Mouse (Mus musculus) CH12.LX (cell line): Measurements from ENCODE around the gene Gm48551. TPM values are rescaled to one million over a fixed set of nuclear protein-coding genes. Genes with fewer than 3 reads are reported as not detected.

Experiments
- DNase-seq: peaks from one replicate; pipeline ENCODE4 v3.0.0-alpha.2; 2013; ENCODE audit errors: extremely low read depth
- H3K27ac ChIP-seq: 2 replicates; pipeline ENCODE4 v1.5.1; 2012; ENCODE audit warnings: low read depth, mild to moderate bottlenecking, control low read depth, moderate library complexity; ENCODE audit not compliant: insufficient read depth
- H3K27me3 ChIP-seq: replicated peaks from 2 replicates; pipeline ENCODE3; 2012; ENCODE audit warnings: inconsistent platforms
- H3K36me3 ChIP-seq, 2 experiments: replicated peaks in 1 of 2; 2 replicates each; pipeline versions ENCODE3 to v1.6.1; 2012; ENCODE audit warnings: inconsistent platforms in 1 of 2, low read length in 1 of 2, mild to moderate bottlenecking in 1 of 2, mixed read lengths in 1 of 2, moderate library complexity in 1 of 2; ENCODE audit not compliant: control insufficient read depth in 1 of 2, insufficient read depth in 1 of 2
- H3K4me1 ChIP-seq, 2 experiments: 2 replicates each; pipeline ENCODE4 v1.6.1; 2012; ENCODE audit warnings: inconsistent platforms in 1 of 2, moderate library complexity in 1 of 2; ENCODE audit not compliant: insufficient read depth in 2 of 2, control insufficient read depth in 1 of 2
- H3K4me2 ChIP-seq: 2 replicates; pipeline ENCODE4 v1.6.1; 2012; ENCODE audit warnings: low read depth, mild to moderate bottlenecking, control low read depth; ENCODE audit not compliant: poor library complexity, insufficient read depth, severe bottlenecking
- H3K4me3 ChIP-seq, 3 experiments: fragments of 150-350 bp in 1 of 3; sonication (generic) in 1 of 3; replicated peaks in 1 of 3; 2 replicates each; pipeline versions ENCODE3 to v1.5.1; 2011 to 2012; ENCODE audit warnings: low read depth in 2 of 3, low read length in 2 of 3, mild to moderate bottlenecking in 2 of 3, moderate library complexity in 2 of 3, control low read depth in 1 of 3, improper control_type of control experiment in 1 of 3, inconsistent platforms in 1 of 3, mixed read lengths in 1 of 3; ENCODE audit not compliant: poor library complexity in 1 of 3
- H3K79me2 ChIP-seq: replicated peaks from 2 replicates; pipeline ENCODE4 v1.6.1; 2012; ENCODE audit warnings: mild to moderate bottlenecking, moderate library complexity; ENCODE audit not compliant: control insufficient read depth, poor library complexity, insufficient read depth, severe bottlenecking; ENCODE audit errors: extremely low read depth
- H3K9ac ChIP-seq: 2 replicates; pipeline ENCODE4 v1.6.1; 2012; ENCODE audit warnings: low read depth, mild to moderate bottlenecking, control low read depth, moderate library complexity; ENCODE audit not compliant: insufficient read depth
- H3K9me3 ChIP-seq: replicated peaks from 2 replicates; pipeline ENCODE3; 2012; ENCODE audit warnings: low read length, inconsistent platforms, mixed read lengths
- BHLHE40 ChIP-seq: IDR thresholded peaks from 2 replicates; pipeline ENCODE4 v1.6.1; 2011; ENCODE audit warnings: mild to moderate bottlenecking, low read depth, low read length, improper control_type of control experiment
- CHD1 ChIP-seq: IDR thresholded peaks from 2 replicates; pipeline ENCODE4 v1.6.1; 2012; ENCODE audit warnings: low read depth, low read length, improper control_type of control experiment, inconsistent platforms
- CHD2 ChIP-seq: IDR thresholded peaks from 2 replicates; pipeline ENCODE4 v1.6.1; 2011; ENCODE audit warnings: low read length, improper control_type of control experiment
- ELF1 ChIP-seq: IDR thresholded peaks from 2 replicates; pipeline ENCODE4 v1.6.1; 2014; ENCODE audit warnings: low read depth, mild to moderate bottlenecking, inconsistent platforms, low read length, improper control_type of control experiment
- GABPA ChIP-seq: IDR thresholded peaks from 2 replicates; pipeline ENCODE4 v1.6.1; 2012; ENCODE audit warnings: low read depth, low read length, improper control_type of control experiment, inconsistent platforms; ENCODE audit not compliant: insufficient replicate concordance
- IRF4 ChIP-seq: IDR thresholded peaks from 2 replicates; pipeline ENCODE4 v1.6.1; 2014; ENCODE audit warnings: low read depth, mild to moderate bottlenecking, inconsistent platforms, low read length, improper control_type of control experiment
- KAT2A ChIP-seq: IDR thresholded peaks from 2 replicates; pipeline ENCODE4 v1.6.1; 2012; ENCODE audit warnings: low read length, improper control_type of control experiment, inconsistent platforms; ENCODE audit not compliant: insufficient replicate concordance
- MAFK ChIP-seq: IDR thresholded peaks from 2 replicates; pipeline ENCODE4 v1.6.1; 2011; ENCODE audit warnings: low read length, improper control_type of control experiment; ENCODE audit not compliant: insufficient replicate concordance
- MAX ChIP-seq: IDR thresholded peaks from 2 replicates; pipeline ENCODE4 v1.6.1; 2011; ENCODE audit warnings: low read length, improper control_type of control experiment
- MAZ ChIP-seq: IDR thresholded peaks from 2 replicates; pipeline ENCODE4 v1.6.1; 2012; ENCODE audit warnings: low read depth, mild to moderate bottlenecking, inconsistent platforms, low read length, improper control_type of control experiment, moderate library complexity
- MEF2A ChIP-seq: IDR thresholded peaks from 2 replicates; pipeline ENCODE4 v1.6.1; 2014; ENCODE audit warnings: low read depth, mild to moderate bottlenecking, inconsistent platforms, low read length, improper control_type of control experiment, borderline replicate concordance
- MXI1 ChIP-seq: IDR thresholded peaks from 2 replicates; pipeline ENCODE4 v1.6.1; 2011; ENCODE audit warnings: mild to moderate bottlenecking, low read depth, low read length, improper control_type of control experiment
- MYC ChIP-seq: IDR thresholded peaks from 2 replicates; pipeline ENCODE4 v1.6.1; 2011; ENCODE audit warnings: low read depth, mild to moderate bottlenecking, improper control_type of control experiment, low read length
- NRF1 ChIP-seq: IDR thresholded peaks from 2 replicates; pipeline ENCODE4 v1.6.1; 2014; ENCODE audit warnings: low read depth, mild to moderate bottlenecking, inconsistent platforms, low read length, improper control_type of control experiment, moderate library complexity
- PAX5 ChIP-seq: IDR thresholded peaks from 2 replicates; pipeline ENCODE4 v1.6.1; 2012; ENCODE audit warnings: low read length, inconsistent platforms, mixed read lengths
- RAD21 ChIP-seq: IDR thresholded peaks from 2 replicates; pipeline ENCODE4 v1.6.1; 2011; ENCODE audit warnings: low read depth, mild to moderate bottlenecking, low read length, improper control_type of control experiment, moderate library complexity
- RCOR1 ChIP-seq: conservative IDR thresholded peaks from 2 replicates; pipeline ENCODE4 v1.6.1; 2012; ENCODE audit warnings: low read depth, mild to moderate bottlenecking, inconsistent platforms, low read length, improper control_type of control experiment
- SIN3A ChIP-seq: IDR thresholded peaks from 2 replicates; pipeline ENCODE4 v1.6.1; 2012; ENCODE audit warnings: low read length, improper control_type of control experiment, inconsistent platforms
- SMC3 ChIP-seq: IDR thresholded peaks from 2 replicates; pipeline ENCODE4 v1.6.1; 2011; ENCODE audit warnings: low read depth, low read length, improper control_type of control experiment
- TBP ChIP-seq: conservative IDR thresholded peaks from 2 replicates; pipeline ENCODE4 v1.6.1; 2011; ENCODE audit warnings: low read depth, low read length, improper control_type of control experiment
- UBTF ChIP-seq: IDR thresholded peaks from 2 replicates; pipeline ENCODE4 v1.6.1; 2012; ENCODE audit warnings: low read depth, mild to moderate bottlenecking, inconsistent platforms, low read length, improper control_type of control experiment, moderate library complexity
- USF2 ChIP-seq: conservative IDR thresholded peaks from 2 replicates; pipeline ENCODE4 v1.6.1; 2011; ENCODE audit warnings: low read depth, low read length, improper control_type of control experiment
- ZNF384 ChIP-seq: IDR thresholded peaks from 2 replicates; pipeline ENCODE4 v1.6.1; 2012; ENCODE audit warnings: low read depth, low read length, improper control_type of control experiment, inconsistent platforms
- dilution Hi-C: fragments of 300-500 bp; cut with MboI; formaldehyde crosslinking; loops from 2 replicates; pipeline ENCODE4 v1.14.3; 2020; ENCODE audit warnings: low sequenced_read_pairs; ENCODE audit not compliant: extremely low pct_unique_long_range_greater_than_20kb, extremely low pct_ligation_motif_present
- in situ Hi-C: fragments of 300-500 bp; cut with MboI; formaldehyde crosslinking; loops from 3 replicates; pipeline ENCODE4 v1.14.3; 2019; ENCODE audit warnings: low sequenced_read_pairs, low pct_ligation_motif_present, low pct_unique_long_range_greater_than_20kb, mixed read lengths
- polyA plus RNA-seq: library from polyadenylated mRNA; unstranded; fragments of >175 nt; gene quantifications from 2 replicates; pipeline ENCODE4 v1.2.1, GENCODE M21; 2012; ENCODE audit warnings: low read depth; ENCODE audit not compliant: insufficient read length
- total RNA-seq, 2 experiments: library from RNA; depleted of rRNA; stranded (reverse); fragments of 300-350 nt in 1 of 2; fragments of >200 nt in 1 of 2; gene quantifications; 2 replicates each; pipeline ENCODE4 v1.2.3; 2012 to 2014

Gm48551 gene
- total and polyA plus RNA-seq, 3 experiments, result 1.0 to 3.4 (median 1.2) TPM

GRCm38 (mm10) chr10:81419111-81419928 is 35.1 kb downstream of the Gm48551 start:
- dilution Hi-C loops, result no loop called here
- peaks cover 25 to 44% of the 10 kb centered on the region in 2 experiments for H3K36me3 ChIP-seq
- TF ChIP-seq MYC (no peak), SIN3A (no peak), ELF1 (no peak), USF2 (no peak), MAZ (no peak), BHLHE40 (no peak), CHD1 (no peak), KAT2A (no peak), MAX (no peak), ZNF384 (no peak), MXI1 (no peak), RCOR1 (no peak), MAFK (no peak), CHD2 (no peak), PAX5 (no peak)
- TF ChIP-seq, all 38 proteins: peak for 0
- Histone ChIP-seq H3K27ac (no peak overlapping the region), H3K4me2 (no peak overlapping the region), H3K9ac (no peak overlapping the region), H3K4me1 (peaks cover 13 to 23% of the 10 kb centered on the region in 2 experiments), H3K4me3 (no peak overlapping the region), H3K79me2 (peaks cover 8% of the 10 kb centered on the region), H3K9me3 (no peaks in the 10 kb centered on the region), H3K27me3 (no peaks in the 10 kb centered on the region)
- in situ Hi-C loops, result no loop called here
- no peak for DNase-seq

- no peak overlapping the region for H3K4me2 ChIP-seq
- no peaks in the 10 kb centered on the region for H3K9me3 ChIP-seq
- H3K79me2 ChIP-seq, result peaks cover 14% of the 10 kb centered on the region
- H3K27ac ChIP-seq, result no peak overlapping the region
- dilution Hi-C loops, result no loop called here
- peaks cover 25 to 44% of the 10 kb centered on the region in 2 experiments for H3K36me3 ChIP-seq
- DNase-seq, result no peak
- H3K4me3 ChIP-seq, result no peak overlapping the region
- peaks cover 2% of the 10 kb centered on the region for H3K27me3 ChIP-seq
- peaks cover 9 to 19% of the 10 kb centered on the region in 2 experiments for H3K4me1 ChIP-seq
- H3K9ac ChIP-seq, result no peak overlapping the region
- TF ChIP-seq UBTF, result no peak
- TF ChIP-seq IRF4, result no peak
- no peak for TF ChIP-seq CHD1
- TF ChIP-seq MAFK, result no peak
- TF ChIP-seq SMC3, result no peak
- TF ChIP-seq MEF2A, result no peak
- no peak for TF ChIP-seq NRF1
- no peak for TF ChIP-seq GABPA
- TF ChIP-seq BHLHE40, result no peak
- no peak for TF ChIP-seq TBP
- no peak for TF ChIP-seq MXI1
- TF ChIP-seq RAD21, result no peak
- TF ChIP-seq MYC, result no peak
- in situ Hi-C loops, result no loop called here
These were observed 36.0 kb downstream of the Gm48551 start for GRCm38 (mm10) chr10:81420191-81420767.
